Mouse (Mus musculus) midbrain, embryonic 11.5 days (tissue): ENCODE measurements around the gene Rcsd1. TPM values are rescaled to one million over a fixed set of nuclear protein-coding genes. Genes with fewer than 3 reads are reported as not detected.
A peak's percentile ranks its signal among the peaks of the same experiment; 100 is the strongest.

Source experiments
- ATAC-seq: fragments of 200-750 bp; cut with Nextera tagmentation; 2 replicates; pipeline ENCODE4 v1.8.0; 2017; ENCODE audit warnings: moderate TSS enrichment, moderate library complexity; ENCODE audit not compliant: low FRiP score
- DNase-seq: peaks from one replicate; pipeline ENCODE4 v3.0.0; 2015; ENCODE audit warnings: low spot score; ENCODE audit errors: missing footprints
- H3K27ac ChIP-seq: fragments of 300-500 bp; sonication (generic); 2 replicates; pipeline ENCODE4 v1.5.1; 2014; ENCODE audit warnings: low read depth, low read length
- H3K27me3 ChIP-seq: fragments of 300-500 bp; sonication (generic); 2 replicates; pipeline ENCODE4 v1.6.1; 2014; ENCODE audit warnings: mild to moderate bottlenecking, low read length, moderate library complexity, mixed read lengths; ENCODE audit not compliant: control insufficient read depth, insufficient read depth
- H3K36me3 ChIP-seq: fragments of 300-500 bp; sonication (generic); 2 replicates; pipeline ENCODE4 v1.6.1; 2014; ENCODE audit warnings: mild to moderate bottlenecking, low read length, moderate library complexity, mixed read lengths; ENCODE audit not compliant: control insufficient read depth, insufficient read depth
- H3K4me1 ChIP-seq: fragments of 300-500 bp; sonication (generic); 2 replicates; pipeline ENCODE4 v1.6.1; 2014; ENCODE audit warnings: low read length; ENCODE audit not compliant: control insufficient read depth, insufficient read depth
- H3K4me2 ChIP-seq: fragments of 300-500 bp; sonication (generic); 2 replicates; pipeline ENCODE4 v1.6.1; 2014; ENCODE audit warnings: mild to moderate bottlenecking, moderate library complexity
- H3K4me3 ChIP-seq: fragments of 300-500 bp; sonication (generic); 2 replicates; pipeline ENCODE4 v1.5.1; 2014; ENCODE audit warnings: low read depth, low read length
- H3K9ac ChIP-seq: fragments of 300-500 bp; sonication (generic); 2 replicates; pipeline ENCODE4 v1.6.1; 2014; ENCODE audit warnings: low read length
- H3K9me3 ChIP-seq: fragments of 300-500 bp; sonication (generic); 2 replicates; pipeline ENCODE4 v1.6.1; 2016; ENCODE audit warnings: low read length; ENCODE audit not compliant: control insufficient read depth
- WGBS: fragments of 180-500 bp; shearing (Covaris S2); extraction: QIAGEN DNeasy Blood & Tissue Kit; methylation state at CpG from one replicate; pipeline ENCODE4 v1.1.7; 2014; 5-methylcytosine and 5-hydroxymethylcytosine counted together
- polyA plus RNA-seq: library from polyadenylated mRNA; unstranded; fragments of >200 nt; fragmentation: Nextera tagmentation; extraction: Ambion mirVana; gene quantifications from 2 replicates; pipeline ENCODE4 v1.2.1, GENCODE M21; 2014

Rcsd1 gene
- polyA plus RNA-seq = 5.9 and 6.6 TPM in 2 replicates

DNA sequence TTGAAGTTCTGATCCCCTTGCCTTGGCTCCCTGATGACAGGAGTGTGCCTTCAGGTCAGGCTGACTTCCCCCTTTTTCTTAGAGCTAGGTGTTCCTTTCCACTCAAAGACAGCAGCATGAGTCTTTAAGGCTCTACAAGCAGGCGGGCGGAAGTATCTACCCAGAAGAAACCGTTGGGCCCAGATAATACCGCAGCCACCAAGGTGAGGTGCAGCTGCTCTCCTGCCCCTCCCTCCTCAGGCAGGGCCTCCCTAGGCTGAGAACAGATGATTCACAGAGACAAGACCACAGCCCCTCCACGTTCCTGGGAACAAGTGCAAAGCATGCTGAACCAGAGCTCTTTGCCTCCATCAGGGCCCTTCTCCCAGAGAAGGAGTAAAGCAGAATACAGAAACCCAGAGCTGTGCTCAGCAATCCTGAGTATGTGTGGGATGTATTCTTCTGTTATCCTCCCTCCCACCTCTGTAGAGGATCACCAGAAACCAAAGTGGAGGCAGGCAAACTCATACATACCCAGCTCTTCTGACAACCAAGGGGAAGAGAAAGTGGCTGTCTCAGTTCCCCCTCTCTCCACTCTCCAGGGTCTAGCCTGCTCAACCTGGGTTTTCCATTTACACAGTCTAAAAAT is at the start of gene Rcsd1:
Gene Rcsd1, minus strand, starts transcription at position 129 of the 628 bp plus-strand sequence.
- H3K27me3 ChIP-seq = peaks cover 14% of the 10 kb centered on the region; the same call in 1 of the 2 replicates
- H3K4me1 ChIP-seq = no peaks in the 10 kb centered on the region; the same call in 1 of the 2 replicates
- no peaks in the 10 kb centered on the region for H3K9me3 ChIP-seq
- H3K4me2 ChIP-seq = no peak within 1 kb of the TSS
- no peak for ATAC-seq
- no peak within 1 kb of the TSS for H3K9ac ChIP-seq
- DNase-seq = peak; percentile 68
- 56% methylated on average over 5 of the region's 5 CpGs for WGBS
- no peak within 1 kb of the TSS for H3K4me3 ChIP-seq
- no peak within 1 kb of the TSS for H3K27ac ChIP-seq
- no peaks in the 10 kb centered on the region for H3K36me3 ChIP-seq

GRCm38 (mm10) chr1:165755194-165755593 is 45.6 kb upstream of the Rcsd1 start:
- H3K4me1 ChIP-seq = no peaks in the 10 kb centered on the region
- ATAC-seq (no peak), DNase-seq (peak; percentile 60)
- no peaks in the 10 kb centered on the region for H3K27me3 ChIP-seq
- H3K4me3 ChIP-seq = no peak overlapping the region
- H3K9me3 ChIP-seq = no peaks in the 10 kb centered on the region
- no peak overlapping the region for H3K9ac ChIP-seq
- no peak overlapping the region for H3K27ac ChIP-seq
- no peaks in the 10 kb centered on the region for H3K36me3 ChIP-seq
- no peak overlapping the region for H3K4me2 ChIP-seq
- 80% methylated on average over 4 of the region's 4 CpGs for WGBS

- DNase-seq = no peak
- WGBS = 87% methylated on average over 6 of the region's 6 CpGs
- no peak for ATAC-seq
Observed at GRCm38 (mm10) chr1:165754205-165754604, 44.6 kb upstream of the Rcsd1 start.

GRCm38 (mm10) chr1:165751838-165752237 is 42.3 kb upstream of the Rcsd1 start:
- Histone ChIP-seq H3K9ac (no peak overlapping the region), H3K4me3 (no peak overlapping the region), H3K4me2 (no peak overlapping the region), H3K4me1 (no peaks in the 10 kb centered on the region), H3K36me3 (no peaks in the 10 kb centered on the region), H3K27me3 (no peaks in the 10 kb centered on the region), H3K9me3 (no peaks in the 10 kb centered on the region), H3K27ac (no peak overlapping the region)
- DNase-seq (no peak), ATAC-seq (no peak)
- 87% methylated on average over 5 of the region's 5 CpGs for WGBS

More at GRCm38 (mm10) chr1:165754205-165754604, 44.6 kb upstream of the Rcsd1 start:
- Histone ChIP-seq H3K9ac (no peak overlapping the region), H3K4me3 (no peak overlapping the region), H3K4me1 (no peaks in the 10 kb centered on the region), H3K27me3 (no peaks in the 10 kb centered on the region), H3K36me3 (no peaks in the 10 kb centered on the region), H3K9me3 (no peaks in the 10 kb centered on the region), H3K27ac (no peak overlapping the region), H3K4me2 (no peak overlapping the region)

DNA sequence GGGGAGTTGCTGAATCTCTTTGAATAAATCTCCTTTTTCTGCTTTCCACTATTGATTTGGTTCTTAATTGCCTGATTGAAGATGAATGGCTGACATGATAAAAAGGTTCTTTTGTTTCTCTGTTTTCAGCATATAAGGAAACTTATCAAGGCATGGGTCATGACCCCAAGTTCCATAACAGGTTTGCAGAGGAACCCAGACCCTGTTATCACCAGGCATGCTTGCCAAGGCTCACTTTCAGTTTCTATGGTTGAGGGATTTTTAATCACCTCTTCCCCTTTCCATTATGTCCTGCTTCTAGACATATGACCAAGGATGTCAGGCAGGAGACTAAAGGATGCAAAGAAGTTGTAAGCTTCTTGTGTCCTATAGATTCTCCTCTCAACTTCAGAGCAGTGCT is 41.6 kb upstream of the Rcsd1 start:
- H3K4me1 ChIP-seq = no peaks in the 10 kb centered on the region
- no peak overlapping the region for H3K4me2 ChIP-seq
- no peak overlapping the region for H3K4me3 ChIP-seq
- ATAC-seq = no peak
- H3K9ac ChIP-seq = no peak overlapping the region
- DNase-seq = no peak
- H3K27me3 ChIP-seq = no peaks in the 10 kb centered on the region
- H3K36me3 ChIP-seq = no peaks in the 10 kb centered on the region
- no peak overlapping the region for H3K27ac ChIP-seq
- no peaks in the 10 kb centered on the region for H3K9me3 ChIP-seq

GRCm38 (mm10) chr1:165748053-165748452 is 38.5 kb upstream of the Rcsd1 start:
- no peaks in the 10 kb centered on the region for H3K4me1 ChIP-seq
- no peak overlapping the region for H3K27ac ChIP-seq
- no peak overlapping the region for H3K4me3 ChIP-seq
- no peaks in the 10 kb centered on the region for H3K36me3 ChIP-seq
- WGBS = 65% methylated on average over 11 of the region's 11 CpGs
- ATAC-seq (no peak), DNase-seq (no peak)
- H3K9me3 ChIP-seq = no peaks in the 10 kb centered on the region
- no peak overlapping the region for H3K9ac ChIP-seq
- H3K4me2 ChIP-seq = no peak overlapping the region
- no peaks in the 10 kb centered on the region for H3K27me3 ChIP-seq

DNA sequence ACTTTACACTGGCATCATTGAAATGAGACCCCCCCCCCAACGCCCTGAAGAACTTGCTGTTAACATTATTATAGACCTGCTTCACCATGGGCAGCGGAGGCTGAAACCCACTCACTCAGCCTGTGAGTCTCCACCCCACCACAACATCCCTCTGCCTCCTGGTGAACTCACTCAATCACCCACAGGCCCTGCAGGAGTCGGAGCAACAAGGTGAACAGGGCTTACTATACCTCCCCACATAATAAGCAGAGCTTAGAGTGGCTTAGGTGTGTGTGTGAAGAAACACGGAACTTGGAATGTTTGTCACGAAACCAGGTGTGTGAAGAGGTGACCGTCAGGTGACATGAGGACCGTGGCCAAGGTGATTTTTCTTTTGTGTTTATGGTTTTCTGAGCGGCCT is 32.4 kb upstream of the Rcsd1 start:
- ATAC-seq (no peak), DNase-seq (no peak)
- Histone ChIP-seq H3K9me3 (no peaks in the 10 kb centered on the region), H3K27ac (no peak overlapping the region), H3K4me3 (no peak overlapping the region), H3K9ac (no peak overlapping the region), H3K27me3 (no peaks in the 10 kb centered on the region), H3K36me3 (no peaks in the 10 kb centered on the region), H3K4me2 (no peak overlapping the region), H3K4me1 (no peaks in the 10 kb centered on the region)
- 86% methylated on average over 8 of the region's 8 CpGs for WGBS

DNA sequence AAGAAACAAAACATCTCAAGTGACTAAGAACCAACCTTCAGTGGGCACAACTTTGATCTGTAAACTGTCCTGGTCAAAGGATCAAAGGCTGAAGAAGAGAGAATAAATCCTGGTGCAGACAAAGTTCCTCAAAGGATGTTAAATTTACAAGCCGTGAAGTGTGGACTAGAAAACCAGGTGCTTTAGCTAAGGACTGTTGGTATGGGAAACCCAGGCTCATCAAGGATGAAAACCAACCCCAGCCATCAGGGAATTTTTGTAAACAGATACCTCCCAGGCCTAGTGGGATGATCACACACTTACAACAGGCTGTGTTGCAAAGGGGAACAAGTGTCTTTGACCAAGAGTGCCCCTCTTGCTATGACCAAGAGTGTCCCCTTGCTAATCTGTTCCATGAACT is 29.4 kb upstream of the Rcsd1 start:
- Histone ChIP-seq H3K4me2 (no peak overlapping the region), H3K9me3 (no peaks in the 10 kb centered on the region), H3K27me3 (no peaks in the 10 kb centered on the region), H3K36me3 (no peaks in the 10 kb centered on the region), H3K4me3 (no peak overlapping the region), H3K27ac (no peak overlapping the region), H3K4me1 (no peaks in the 10 kb centered on the region; the same call in 1 of the 2 replicates), H3K9ac (no peak overlapping the region)
- no peak for ATAC-seq
- no peak for DNase-seq
- 85% methylated on average over 1 of the region's 1 CpGs for WGBS

DNA sequence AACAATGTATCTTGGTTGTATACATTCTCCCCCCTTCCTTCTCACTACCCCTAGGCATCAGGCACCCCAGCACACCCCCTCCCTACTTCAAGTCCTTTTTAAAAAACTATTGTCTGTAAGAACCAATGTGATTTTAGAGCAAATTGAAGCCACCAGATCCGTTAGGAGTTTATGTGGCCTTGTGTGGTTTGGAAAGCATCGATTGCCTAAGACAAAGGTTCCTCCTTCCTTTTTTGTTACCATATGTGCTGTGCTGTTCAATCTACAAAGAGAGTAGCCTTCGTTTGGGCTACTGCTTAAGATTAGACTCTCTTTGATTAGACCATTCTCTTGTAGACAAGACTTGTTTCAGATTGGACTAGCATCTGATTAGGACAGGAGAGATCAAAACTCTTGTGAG is 28.3 kb upstream of the Rcsd1 start:
- no peak overlapping the region for H3K4me2 ChIP-seq
- no peaks in the 10 kb centered on the region for H3K27me3 ChIP-seq
- ATAC-seq (no peak), DNase-seq (no peak)
- H3K27ac ChIP-seq = no peak overlapping the region
- no peaks in the 10 kb centered on the region; the same call in 1 of the 2 replicates for H3K4me1 ChIP-seq
- no peaks in the 10 kb centered on the region for H3K9me3 ChIP-seq
- no peak overlapping the region for H3K9ac ChIP-seq
- no peaks in the 10 kb centered on the region for H3K36me3 ChIP-seq
- H3K4me3 ChIP-seq = no peak overlapping the region
- WGBS = 62% methylated on average over 3 of the region's 3 CpGs
